Mouse (Mus musculus) hindbrain, embryonic 16.5 days (tissue): ENCODE measurements around the gene Taf6l. TPM values are rescaled to one million over a fixed set of nuclear protein-coding genes. Genes with fewer than 3 reads are reported as not detected.
"Not testable (repeated sequence)": the region's sequence is repeated elsewhere in the genome, so short reads cannot be mapped to it uniquely, and the experiment has no call there.

Source experiments
- ATAC-seq: fragments of 200-750 bp; cut with Nextera tagmentation; 2 replicates; pipeline ENCODE4 v1.8.0; 2017; ENCODE audit warnings: moderate TSS enrichment, moderate library complexity
- H3K27ac ChIP-seq: fragments of 300-500 bp; sonication (generic); 2 replicates; pipeline ENCODE4 v1.5.1; 2014; ENCODE audit warnings: low read depth, mild to moderate bottlenecking, control low read depth, low read length, moderate library complexity
- H3K27me3 ChIP-seq: fragments of 300-500 bp; sonication (generic); replicated peaks from 2 replicates; pipeline ENCODE4 v1.6.1; 2014; ENCODE audit warnings: low read length; ENCODE audit not compliant: control insufficient read depth, insufficient read depth
- H3K36me3 ChIP-seq: fragments of 300-500 bp; sonication (generic); 2 replicates; pipeline ENCODE4 v1.6.1; 2014; ENCODE audit warnings: mild to moderate bottlenecking, low read length, moderate library complexity, mixed read lengths; ENCODE audit not compliant: control insufficient read depth, insufficient read depth
- H3K4me1 ChIP-seq: fragments of 300-500 bp; sonication (generic); 2 replicates; pipeline ENCODE4 v1.6.1; 2014; ENCODE audit warnings: low read depth, low read length; ENCODE audit not compliant: control insufficient read depth, insufficient read depth
- H3K4me2 ChIP-seq: fragments of 300-500 bp; sonication (generic); 2 replicates; pipeline ENCODE4 v1.6.1; 2014; ENCODE audit warnings: mild to moderate bottlenecking, low read length, control low read depth, moderate library complexity
- H3K4me3 ChIP-seq: fragments of 300-500 bp; sonication (generic); 2 replicates; pipeline ENCODE4 v1.5.1; 2014; ENCODE audit warnings: mild to moderate bottlenecking, low read length, control low read depth, moderate library complexity
- H3K9ac ChIP-seq: fragments of 300-500 bp; sonication (generic); 2 replicates; pipeline ENCODE4 v1.6.1; 2014; ENCODE audit warnings: low read depth, mild to moderate bottlenecking, control low read depth, low read length, moderate library complexity
- H3K9me3 ChIP-seq: fragments of 300-500 bp; sonication (generic); 2 replicates; pipeline ENCODE4 v1.6.1; 2014; ENCODE audit warnings: mild to moderate bottlenecking, low read length, moderate library complexity; ENCODE audit not compliant: control insufficient read depth
- WGBS: fragments of 180-500 bp; shearing (Covaris S2); extraction: QIAGEN DNeasy Blood & Tissue Kit; methylation state at CpG from one replicate; pipeline ENCODE4 v1.1.7; 2014; 5-methylcytosine and 5-hydroxymethylcytosine counted together
- microRNA-seq: library from miRNA; unstranded; fragments of <30 nt; microRNA quantifications from one replicate; pipeline ENCODE4, GENCODE M21; 2017
- polyA plus RNA-seq: library from polyadenylated mRNA; unstranded; fragments of >200 nt; fragmentation: Nextera tagmentation; extraction: Ambion mirVana; gene quantifications from 2 replicates; pipeline ENCODE4 v1.2.1, GENCODE M21; 2015

The Taf6l gene
- polyA plus RNA-seq, 1 experiment from 2014 or later: 33.1 TPM

GRCm38 (mm10) chr19:8735389-8736159 lies 50.6 kb downstream of the Taf6l start, which contains the start of gene Wdr74:
Wdr74 (plus strand) TSS chr19:8735827.
- H3K27ac ChIP-seq: peak within 1 kb of the TSS; percentile 79
- peaks cover 6% of the 10 kb centered on the region for H3K4me1 ChIP-seq
- peak within 1 kb of the TSS; percentile 76 for H3K4me2 ChIP-seq
- peak within 1 kb of the TSS; percentile 71 for H3K9ac ChIP-seq
- peak within 1 kb of the TSS; percentile 82 for H3K4me3 ChIP-seq
- WGBS: 0% methylated on average over 32 of the region's 32 CpGs
- H3K9me3 ChIP-seq: no peaks in the 10 kb centered on the region
- peak; percentile 96 for ATAC-seq
- peaks cover 25% of the 10 kb centered on the region for H3K36me3 ChIP-seq
- H3K27me3 ChIP-seq: no peaks in the 10 kb centered on the region; the same call in 1 of the 2 replicates

DNA sequence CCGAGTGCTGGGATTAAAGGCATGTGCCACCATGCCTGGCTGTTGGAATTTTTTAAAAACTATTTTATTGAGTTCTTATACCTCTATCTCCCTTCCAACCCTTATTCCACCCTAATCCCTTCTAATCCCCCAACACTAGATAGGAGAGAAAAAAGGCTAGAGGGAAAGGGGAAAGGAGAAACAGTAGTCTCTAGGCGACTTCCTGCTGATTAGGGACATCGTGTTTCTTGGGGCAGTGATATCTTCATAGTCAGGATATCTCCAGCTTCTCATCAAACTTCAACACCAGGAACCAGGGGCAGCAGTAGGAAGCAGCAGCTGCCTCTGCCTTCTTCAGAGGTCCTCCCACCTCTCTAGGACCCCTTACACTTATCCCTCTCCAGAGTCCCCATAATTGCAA lies 51.9 kb downstream of the Taf6l start:
- peaks cover 14% of the 10 kb centered on the region for H3K36me3 ChIP-seq
- no peak overlapping the region for H3K4me3 ChIP-seq
- ATAC-seq: no peak
- H3K9me3 ChIP-seq: no peaks in the 10 kb centered on the region
- WGBS: 77% methylated on average over 3 of the region's 3 CpGs
- no peaks in the 10 kb centered on the region; the same call in 1 of the 2 replicates for H3K27me3 ChIP-seq
- no peak overlapping the region for H3K27ac ChIP-seq
- peaks cover 4% of the 10 kb centered on the region for H3K4me1 ChIP-seq
- no peak overlapping the region for H3K4me2 ChIP-seq
- no peak overlapping the region for H3K9ac ChIP-seq

DNA sequence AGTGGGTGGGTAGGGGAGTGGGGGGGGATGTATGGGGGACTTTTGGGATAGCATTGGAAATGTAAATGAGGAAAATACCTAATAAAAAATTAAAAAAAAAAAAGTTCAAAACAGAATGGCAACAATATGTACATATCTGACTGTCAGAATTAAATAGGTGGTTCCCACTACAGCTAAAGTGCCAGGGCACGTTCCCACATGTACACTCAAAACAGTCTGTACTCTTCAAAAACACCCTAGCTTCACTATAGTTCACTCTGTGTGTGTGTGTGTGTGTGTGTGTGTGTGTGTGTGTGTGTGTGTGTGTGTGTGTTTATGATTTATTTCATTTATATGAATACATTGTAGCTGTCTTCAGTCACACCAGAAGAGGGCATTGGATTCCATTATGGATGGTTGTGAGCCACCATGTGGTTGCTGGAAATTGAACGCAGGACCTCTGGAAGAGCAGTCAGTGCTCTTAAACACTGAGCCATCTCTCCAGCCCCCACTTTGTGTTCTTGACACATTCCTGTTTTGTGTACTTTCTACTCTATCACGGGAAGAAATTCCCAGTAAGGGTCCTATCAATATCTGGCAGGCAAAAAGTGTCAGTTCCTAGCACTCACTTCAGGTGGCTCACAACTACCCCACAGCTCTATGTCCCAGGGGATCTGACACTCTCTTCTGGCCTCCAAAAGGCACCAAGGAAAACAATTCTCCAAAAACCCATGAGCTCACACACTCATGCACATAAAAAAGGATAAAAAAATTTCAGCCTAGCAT lies 57.7 kb downstream of the Taf6l start:
- H3K4me2 ChIP-seq, H3K27me3 ChIP-seq, ATAC-seq, H3K9ac ChIP-seq, H3K27ac ChIP-seq, H3K9me3 ChIP-seq, H3K4me3 ChIP-seq: not testable (repeated sequence)
- peaks cover 20% of the 10 kb centered on the region for H3K36me3 ChIP-seq
- WGBS: 47% methylated on average over 3 of the region's 3 CpGs
- H3K4me1 ChIP-seq: peaks cover 17% of the 10 kb centered on the region

GRCm38 (mm10) chr19:8727495-8728114 lies 58.6 kb downstream of the Taf6l start:
- H3K4me1 ChIP-seq: peaks cover 17% of the 10 kb centered on the region
- H3K9ac ChIP-seq: no peak overlapping the region
- ATAC-seq: no peak
- H3K9me3 ChIP-seq: no peaks in the 10 kb centered on the region
- no peaks in the 10 kb centered on the region for H3K27me3 ChIP-seq
- H3K4me2 ChIP-seq: no peak overlapping the region
- 26% methylated on average over 5 of the region's 5 CpGs for WGBS
- no peak overlapping the region for H3K4me3 ChIP-seq
- peaks cover 20% of the 10 kb centered on the region for H3K36me3 ChIP-seq
- no peak overlapping the region for H3K27ac ChIP-seq

- Histone ChIP-seq H3K4me1 (peaks cover 24% of the 10 kb centered on the region), H3K9me3 (no peaks in the 10 kb centered on the region), H3K4me2 (no peak overlapping the region), H3K4me3 (no peak overlapping the region), H3K27ac (no peak overlapping the region), H3K27me3 (no peaks in the 10 kb centered on the region), H3K9ac (no peak overlapping the region), H3K36me3 (peaks cover 20% of the 10 kb centered on the region)
- no peak for ATAC-seq
- 17% methylated on average over 3 of the region's 3 CpGs for WGBS
Observed at GRCm38 (mm10) chr19:8726609-8727390, 59.4 kb downstream of the Taf6l start.

DNA sequence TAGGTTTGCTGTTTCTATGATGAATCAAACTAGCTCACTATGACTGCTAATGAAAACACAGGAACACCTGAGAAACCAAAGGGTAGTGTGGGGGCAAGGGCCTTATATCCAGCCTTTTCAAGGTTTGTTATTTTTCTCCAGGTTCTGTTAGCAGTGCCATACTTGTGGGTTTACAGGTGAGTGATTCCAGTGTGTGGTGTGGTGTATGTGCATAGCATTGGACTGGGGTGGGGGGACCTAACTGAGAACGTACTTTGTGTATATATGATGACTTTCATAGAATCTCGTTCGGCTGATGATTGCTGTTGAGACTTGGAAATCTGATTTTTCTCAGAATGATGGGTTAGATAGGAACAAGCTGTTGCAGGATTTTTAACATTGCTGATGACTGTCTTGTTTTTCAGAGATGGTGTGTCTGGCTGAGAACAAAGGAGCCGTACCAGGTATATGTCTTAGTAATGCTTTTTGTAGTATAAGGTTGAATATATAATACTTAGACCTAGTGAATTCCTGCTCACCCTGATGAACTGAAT lies 61.1 kb downstream of the Taf6l start:
- Histone ChIP-seq H3K27me3 (no peaks in the 10 kb centered on the region), H3K4me1 (peaks cover 31% of the 10 kb centered on the region), H3K9ac (peak overlapping the region; percentile 28; the same call in 1 of the 2 replicates), H3K4me2 (peak overlapping the region; percentile 64), H3K4me3 (peak overlapping the region; percentile 84; the same call in 1 of the 2 replicates), H3K27ac (no peak overlapping the region), H3K9me3 (no peaks in the 10 kb centered on the region), H3K36me3 (peaks cover 20% of the 10 kb centered on the region)
- ATAC-seq: no peak
- WGBS: 52% methylated on average over 4 of the region's 4 CpGs

Small RNAs within 50 kb of the gene (microRNA-seq; reads per million reads assigned to microRNA genes)
- not detected for gene Mir6992

Other genes starting within 250 kb of the Taf6l start
- gene Slc22a8, start 195.2 kb downstream of the Taf6l start, polyA plus RNA-seq: 15.9 and 16.1 TPM in 2 replicates
- 8.7 and 14.9 TPM in 2 replicates for gene Slc22a6, start 168.4 kb downstream of the Taf6l start, polyA plus RNA-seq
- gene Chrm1, start 122.6 kb downstream of the Taf6l start, polyA plus RNA-seq: 0.66 and 0.72 TPM in 2 replicates
- 183 and 191 TPM in 2 replicates for gene Slc3a2, start 63.0 kb downstream of the Taf6l start, polyA plus RNA-seq
- gene Wdr74, start 50.6 kb downstream of the Taf6l start, polyA plus RNA-seq: 89.6 and 92.0 TPM in 2 replicates
- 1.5 and 1.6 TPM in 2 replicates for gene 1700092M07Rik, start 45.7 kb downstream of the Taf6l start, polyA plus RNA-seq
- gene Stx5a, start 45.0 kb downstream of the Taf6l start, polyA plus RNA-seq: 109 and 119 TPM in 2 replicates
- gene Nxf1, start 29.3 kb downstream of the Taf6l start, polyA plus RNA-seq: 120 and 140 TPM in 2 replicates
- 200 and 220 TPM in 2 replicates for gene Tmem223, start 15.4 kb downstream of the Taf6l start, polyA plus RNA-seq
- gene Tmem179b, start 11.9 kb downstream of the Taf6l start, polyA plus RNA-seq: 30.4 and 32.1 TPM in 2 replicates
- gene Polr2g, start 12.2 kb upstream of the Taf6l start, polyA plus RNA-seq: 136 and 147 TPM in 2 replicates
- 8.0 and 8.1 TPM in 2 replicates for gene Zbtb3, start 16.1 kb upstream of the Taf6l start, polyA plus RNA-seq
- gene Ttc9c, start 32.9 kb upstream of the Taf6l start, polyA plus RNA-seq: 51.6 and 54.3 TPM in 2 replicates
- gene Hnrnpul2, start 33.6 kb upstream of the Taf6l start, polyA plus RNA-seq: 5.1 and 5.8 TPM in 2 replicates
- not detected in 2 replicates for gene AC129217.1, start 43.4 kb upstream of the Taf6l start, polyA plus RNA-seq
- gene Bscl2, start 51.0 kb upstream of the Taf6l start, polyA plus RNA-seq: 117 TPM in 2 replicates
- 477 and 526 TPM in 2 replicates for gene Gng3, start 52.8 kb upstream of the Taf6l start, polyA plus RNA-seq
- 0.94 and 1.2 TPM in 2 replicates for gene Lrrn4cl, start 64.4 kb upstream of the Taf6l start, polyA plus RNA-seq
- 147 and 151 TPM in 2 replicates for gene Ubxn1, start 85.1 kb upstream of the Taf6l start, polyA plus RNA-seq
- gene Uqcc3, start 94.5 kb upstream of the Taf6l start, polyA plus RNA-seq: 58.5 and 61.5 TPM in 2 replicates
- 27.5 and 35.0 TPM in 2 replicates for gene Lbhd1, start 97.3 kb upstream of the Taf6l start, polyA plus RNA-seq
- not detected in 2 replicates for gene Gm49403, start 97.5 kb upstream of the Taf6l start, polyA plus RNA-seq
- 44.3 and 46.5 TPM in 2 replicates for gene 1810009A15Rik, start 102.4 kb upstream of the Taf6l start, polyA plus RNA-seq
- not detected in 2 replicates for gene Gm49416, start 102.5 kb upstream of the Taf6l start, polyA plus RNA-seq
- 31.1 and 35.2 TPM in 2 replicates for gene Ints5, start 106.6 kb upstream of the Taf6l start, polyA plus RNA-seq
- gene Ganab, start 111.7 kb upstream of the Taf6l start, polyA plus RNA-seq: 72.1 and 84.5 TPM in 2 replicates
- 98.3 and 99.5 TPM in 2 replicates for gene B3gat3, start 134.0 kb upstream of the Taf6l start, polyA plus RNA-seq
- gene Rom1, start 142.9 kb upstream of the Taf6l start, polyA plus RNA-seq: 2.9 and 3.0 TPM in 2 replicates
- gene Eml3, start 143.1 kb upstream of the Taf6l start, polyA plus RNA-seq: 10.3 and 11.3 TPM in 2 replicates
- 91.3 and 103 TPM in 2 replicates for gene Mta2, start 155.5 kb upstream of the Taf6l start, polyA plus RNA-seq
- 23.9 and 26.3 TPM in 2 replicates for gene Tut1, start 167.4 kb upstream of the Taf6l start, polyA plus RNA-seq
- gene Eef1g, start 180.6 kb upstream of the Taf6l start, polyA plus RNA-seq: 284 and 301 TPM in 2 replicates
- 3.5 and 4.8 TPM in 2 replicates for gene Ahnak, start 202.9 kb upstream of the Taf6l start, polyA plus RNA-seq